Mouse (Mus musculus) inflammation-experienced regulatory T-cells (primary cell): ENCODE results near the gene Prelp. TPM values are rescaled to one million over a fixed set of nuclear protein-coding genes. Genes with fewer than 3 reads are reported as not detected.

Experiments
- polyA plus RNA-seq, 2 experiments: library from polyadenylated mRNA; unstranded; fragments of 100-300 nt; shearing (Covaris generic); gene quantifications; one replicate each; pipeline ENCODE4 v1.2.1; 2017

Prelp gene
- under 1 TPM in 1 of 2 experiments, not detected in 1; 0.13 TPM for polyA plus RNA-seq

DNA sequence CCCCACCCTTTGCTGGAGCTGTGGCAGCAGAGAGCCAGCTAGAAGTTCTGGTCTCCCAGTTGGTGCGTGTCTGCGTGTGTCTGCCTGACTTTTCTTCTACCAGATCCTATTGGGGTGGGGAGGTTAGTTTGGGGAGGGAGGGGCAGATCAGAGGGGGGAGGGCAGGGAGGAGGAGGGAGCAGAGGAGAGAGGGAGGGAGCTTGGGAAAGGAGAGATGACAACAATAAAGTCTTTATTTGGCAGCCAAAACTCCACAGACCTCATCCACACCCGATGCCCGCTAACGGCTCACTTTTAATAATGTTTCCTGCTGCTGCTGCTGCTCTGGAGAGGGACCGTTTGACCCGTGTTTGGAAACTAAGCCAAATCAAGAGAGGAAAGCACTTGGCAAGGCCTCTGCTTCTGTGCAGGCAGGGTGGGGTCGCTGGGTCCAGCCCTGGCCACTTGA, at the start of gene Prelp:
TSS of gene Prelp (minus strand) at position 111 of the 448 bp plus-strand sequence.

DNA sequence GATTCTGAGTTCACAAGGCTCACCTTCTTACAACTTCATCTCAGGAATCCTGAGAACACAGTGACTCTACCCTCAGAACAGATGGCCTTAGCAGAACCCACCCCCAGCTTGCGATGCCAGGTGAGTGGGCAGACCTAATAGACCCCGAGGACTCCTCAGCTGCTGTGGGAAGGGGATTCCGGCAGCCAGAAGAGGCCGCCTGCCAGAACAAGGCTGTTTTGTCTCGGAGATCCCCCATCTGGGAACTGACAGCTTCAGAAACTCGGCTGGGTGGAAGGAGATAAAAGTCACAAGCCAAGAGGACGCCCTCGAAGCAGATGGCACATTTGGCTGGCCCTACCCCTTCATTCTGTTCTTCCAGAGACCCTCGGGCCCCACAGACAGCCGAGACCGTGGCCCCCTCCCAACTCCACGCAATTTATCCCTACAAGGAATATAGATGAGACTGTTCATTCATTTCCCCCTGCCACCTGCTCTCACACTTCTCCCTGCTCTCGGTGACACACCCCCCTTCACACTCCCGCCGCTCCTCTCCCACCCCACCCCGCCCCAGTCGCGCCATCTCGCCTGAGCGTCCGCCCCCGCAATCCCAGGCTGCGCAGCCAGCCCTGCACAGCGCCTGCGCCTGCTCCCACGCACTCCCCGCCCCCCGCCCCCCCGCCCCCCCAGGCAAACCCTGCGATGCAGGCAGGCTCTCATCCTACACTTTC, 13.1 kb downstream of the Prelp start, which contains the start of gene Optc:
TSS of gene Optc (minus strand) at position 51 of the 710 bp plus-strand sequence.

Other genes with a start within 250 kb of the Prelp start
- 100 to 1,000 TPM; 147 to 154 TPM for gene Lax1, start 231.3 kb downstream of the Prelp start, polyA plus RNA-seq
- 10 to 100 TPM in 1 of 2 experiments, 1 to 10 TPM in 1; 8.7 to 14.1 TPM for gene Atp2b4, start 120.4 kb downstream of the Prelp start, polyA plus RNA-seq
- under 1 TPM in 1 of 2 experiments, not detected in 1; 0.58 TPM for gene Optc, start 13.4 kb downstream of the Prelp start, polyA plus RNA-seq
- not detected for gene Fmod, start 115.8 kb upstream of the Prelp start, polyA plus RNA-seq
- gene Btg2, start 157.7 kb upstream of the Prelp start, polyA plus RNA-seq: 10 to 100 TPM; 63.6 to 92.7 TPM
- gene Chit1, start 189.8 kb upstream of the Prelp start, polyA plus RNA-seq: under 1 TPM in 1 of 2 experiments, not detected in 1; 0.10 TPM